Mouse (Mus musculus) liver, embryonic 14.5 days (tissue): Measurements from ENCODE around the gene Gm42957. TPM values are rescaled to one million over a fixed set of nuclear protein-coding genes. Genes with fewer than 3 reads are reported as not detected.

Source experiments
- ATAC-seq: fragments of 200-750 bp; cut with Nextera tagmentation; 2 replicates; pipeline ENCODE4 v1.8.0; 2017; ENCODE audit warnings: moderate number of reproducible peaks, mild to moderate bottlenecking, moderate library complexity; ENCODE audit not compliant: insufficient read depth
- DNase-seq, 3 experiments: peaks; one replicate each; pipeline ENCODE4 v3.0.0-alpha.2; 2012 to 2013; ENCODE audit warnings: low read depth in 3 of 3, low spot score in 3 of 3
- H3K27ac ChIP-seq: fragments of 300-500 bp; sonication (generic); 2 replicates; pipeline ENCODE4 v1.5.1; 2014; ENCODE audit warnings: moderate library complexity, mild to moderate bottlenecking, control low read depth, inconsistent platforms
- H3K27me3 ChIP-seq: fragments of 300-500 bp; sonication (generic); 2 replicates; pipeline ENCODE4 v1.6.1; 2014; ENCODE audit warnings: mild to moderate bottlenecking, low read length, moderate library complexity; ENCODE audit not compliant: control insufficient read depth, insufficient read depth
- H3K36me3 ChIP-seq: fragments of 300-500 bp; sonication (generic); replicated peaks from 2 replicates; pipeline ENCODE4 v1.6.1; 2014; ENCODE audit warnings: low read depth; ENCODE audit not compliant: control insufficient read depth, insufficient read depth
- H3K4me1 ChIP-seq, 2 experiments: fragments of 200-500 bp in 1 of 2; fragments of 300-500 bp in 1 of 2; sonication (generic) in 1 of 2; replicated peaks; 2 replicates each; pipeline ENCODE4 v1.6.1; 2012 to 2014; ENCODE audit warnings: antibody characterized with exemption in 1 of 2, inconsistent platforms in 1 of 2, low read length in 1 of 2; ENCODE audit not compliant: control insufficient read depth in 2 of 2, insufficient read depth in 2 of 2
- H3K4me2 ChIP-seq: fragments of 300-500 bp; sonication (generic); 2 replicates; pipeline ENCODE4 v1.6.1; 2014; ENCODE audit warnings: low read depth, mild to moderate bottlenecking, control low read depth, moderate library complexity
- H3K4me3 ChIP-seq, 2 experiments: fragments of 200-500 bp in 1 of 2; fragments of 300-500 bp in 1 of 2; sonication (generic) in 1 of 2; 2 replicates each; pipeline ENCODE4 v1.5.1; 2012 to 2014; ENCODE audit warnings: low read depth in 2 of 2, low read length in 2 of 2, mild to moderate bottlenecking in 2 of 2, control low read depth in 1 of 2, inconsistent platforms in 1 of 2, moderate library complexity in 1 of 2; ENCODE audit not compliant: insufficient read depth in 1 of 2
- H3K9ac ChIP-seq: fragments of 300-500 bp; sonication (generic); replicated peaks from 2 replicates; pipeline ENCODE4 v1.6.1; 2014; ENCODE audit warnings: mild to moderate bottlenecking, control low read depth, moderate library complexity
- H3K9me3 ChIP-seq: fragments of 300-500 bp; sonication (generic); 2 replicates; pipeline ENCODE4 v1.6.1; 2016; ENCODE audit warnings: low read length, mixed read lengths; ENCODE audit not compliant: control insufficient read depth
- CTCF ChIP-seq: IDR thresholded peaks from 2 replicates; pipeline ENCODE4 v1.5.1; 2016; ENCODE audit warnings: antibody characterized with exemption, low read depth, control low read depth
- EP300 ChIP-seq: IDR thresholded peaks from 2 replicates; pipeline ENCODE4 v1.6.1; 2016; ENCODE audit warnings: antibody characterized with exemption, low read depth
- WGBS: fragments of 180-500 bp; shearing (Covaris S2); extraction: QIAGEN DNeasy Blood & Tissue Kit; methylation state at CpG from one replicate; pipeline ENCODE4 v1.1.7; 2014; ENCODE audit not compliant: insufficient replicate concordance; 5-methylcytosine and 5-hydroxymethylcytosine counted together
- polyA plus RNA-seq, 2 experiments: library from polyadenylated mRNA; depleted of rRNA in 1 of 2; stranded (reverse) in 1 of 2; unstranded in 1 of 2; fragments of >200 nt; fragmentation: Nextera tagmentation in 1 of 2; extraction: Ambion mirVana in 1 of 2; gene quantifications; 2 replicates each; pipeline versions ENCODE4 v1.2.1 to v1.2.3; 2012 to 2014

The Gm42957 gene
- polyA plus RNA-seq, 2 experiments = 0.02 TPM; not detected in 1

DNA sequence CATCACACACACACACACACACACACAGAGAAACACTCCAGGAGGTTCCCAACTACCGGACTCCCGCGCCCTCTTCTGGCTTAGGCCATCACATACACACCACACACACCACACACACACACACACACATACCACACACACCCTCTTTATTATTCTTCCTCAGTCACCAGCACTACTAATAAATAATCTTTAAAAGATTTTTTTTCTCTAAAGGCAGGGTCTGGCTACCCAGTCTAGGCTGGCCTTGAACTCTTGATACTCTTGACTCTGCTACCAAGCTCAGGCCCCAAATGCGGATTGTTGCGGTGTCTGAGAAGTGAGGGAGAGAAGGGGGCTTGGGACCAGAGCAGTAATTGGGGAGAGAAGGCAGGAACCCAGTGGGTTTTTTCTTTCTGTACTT, 40.4 kb upstream of the Gm42957 start:
- 82% methylated on average over 5 of the region's 5 CpGs for WGBS
- Histone ChIP-seq H3K4me1 (peaks cover 0 to 10% of the 10 kb centered on the region in 2 experiments; a peak in 2 of 4 replicates), H3K4me3 (no peak overlapping the region), H3K9ac (no peak overlapping the region), H3K4me2 (no peak overlapping the region), H3K27ac (no peak overlapping the region), H3K9me3 (no peaks in the 10 kb centered on the region), H3K27me3 (peaks cover 52% of the 10 kb centered on the region), H3K36me3 (no peaks in the 10 kb centered on the region)
- no peak for TF ChIP-seq EP300
- 0 out of 2 replicates have a peak, but pooled peaks have one; percentile 14 for TF ChIP-seq CTCF
- ATAC-seq (no peak), DNase-seq (no peak)

DNA sequence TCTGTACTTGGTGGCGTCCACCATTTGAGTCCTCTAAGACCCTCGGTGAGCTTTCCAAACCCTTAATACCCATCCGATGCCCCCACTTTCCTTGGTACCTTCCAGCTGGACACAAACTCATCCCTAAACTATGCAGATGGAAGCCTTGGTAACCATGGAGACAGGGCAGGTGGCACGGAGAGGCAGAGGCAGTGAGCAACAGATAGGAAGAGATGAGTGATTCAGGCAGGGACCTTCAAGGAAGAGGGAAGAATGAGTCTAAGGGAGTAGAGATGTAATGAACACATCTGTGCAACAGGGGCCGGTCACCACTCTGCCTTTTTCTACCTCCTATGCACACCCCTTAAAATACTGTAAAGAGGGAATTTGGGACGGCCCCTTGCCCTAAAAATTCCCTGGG, 39.6 kb upstream of the Gm42957 start:
- H3K27me3 ChIP-seq = peaks cover 58% of the 10 kb centered on the region
- no peaks in the 10 kb centered on the region for H3K9me3 ChIP-seq
- H3K27ac ChIP-seq = no peak overlapping the region
- peaks cover 0 to 10% of the 10 kb centered on the region in 2 experiments; a peak in 2 of 4 replicates for H3K4me1 ChIP-seq
- no peaks in the 10 kb centered on the region for H3K36me3 ChIP-seq
- TF ChIP-seq EP300 (no peak), CTCF (no peak)
- ATAC-seq = no peak
- H3K4me3 ChIP-seq = no peak overlapping the region
- no peak for DNase-seq
- 23% methylated on average over 6 of the region's 6 CpGs for WGBS
- no peak overlapping the region for H3K4me2 ChIP-seq
- no peak overlapping the region for H3K9ac ChIP-seq

DNA sequence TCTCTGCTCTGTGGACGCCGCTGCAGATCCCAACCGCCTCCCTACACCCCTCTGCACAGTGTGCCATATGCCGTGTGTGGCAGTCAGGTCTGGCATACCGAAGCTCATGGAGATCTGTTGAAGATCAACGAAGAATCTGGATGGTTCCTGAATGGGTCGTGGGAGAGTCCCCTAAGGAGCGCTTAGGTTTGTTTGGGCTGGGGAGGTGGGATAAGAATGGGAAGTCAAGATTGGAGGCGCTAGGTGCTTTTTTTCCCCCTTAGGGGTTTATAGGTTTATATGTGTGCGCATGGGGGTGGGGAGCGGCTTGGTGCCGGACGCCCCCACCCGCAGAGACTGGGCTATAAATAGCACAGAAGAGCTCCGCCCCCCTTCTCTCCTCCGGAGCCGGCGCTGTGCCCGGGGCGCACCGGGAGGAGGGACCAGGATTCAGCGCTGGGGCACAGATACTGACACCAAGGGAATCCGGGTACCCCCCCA, 39.0 kb upstream of the Gm42957 start, which contains the start of gene Ankrd34a:
Gene Ankrd34a, plus strand, starts transcription at position 409 of the 480 bp plus-strand sequence.
- Histone ChIP-seq H3K27me3 (peaks cover 64% of the 10 kb centered on the region), H3K9me3 (no peaks in the 10 kb centered on the region), H3K4me1 (peaks cover 0 to 10% of the 10 kb centered on the region in 2 experiments; a peak in 2 of 4 replicates), H3K4me2 (peak within 1 kb of the TSS; percentile 57), H3K36me3 (no peaks in the 10 kb centered on the region), H3K4me3 (peak within 1 kb of the TSS; percentile 12 to 35; a peak in 3 of 4 replicates), H3K9ac (no peak within 1 kb of the TSS), H3K27ac (no peak within 1 kb of the TSS)
- 3% methylated on average over 21 of the region's 23 CpGs for WGBS
- TF ChIP-seq CTCF (no peak), EP300 (no peak)
- no peak for DNase-seq
- ATAC-seq = no peak

DNA sequence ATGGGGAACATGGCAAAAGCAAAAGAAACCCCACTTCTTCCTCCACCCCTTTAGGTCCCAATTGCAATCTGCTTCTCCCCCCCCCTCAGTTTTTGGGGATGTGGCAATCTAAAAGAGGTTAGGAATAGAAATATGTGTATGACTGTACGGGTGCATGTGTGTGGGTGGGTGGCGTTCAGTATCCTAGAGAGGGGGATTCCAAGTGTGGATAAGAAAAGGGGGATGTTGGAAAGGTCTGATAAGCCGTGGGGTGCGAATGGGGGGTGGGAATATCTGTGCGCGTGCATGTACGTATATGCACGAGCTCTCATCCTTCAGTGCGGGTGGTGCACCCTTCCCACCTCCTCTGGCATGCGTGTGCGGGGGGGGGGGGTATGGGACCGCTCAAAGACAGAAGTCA, 38.4 kb upstream of the Gm42957 start:
- H3K36me3 ChIP-seq = no peaks in the 10 kb centered on the region
- peak overlapping the region; percentile 57 for H3K4me2 ChIP-seq
- H3K27ac ChIP-seq = no peak overlapping the region
- peak overlapping the region in 1 of 2 experiments; percentile 35; a peak in 2 of 4 replicates for H3K4me3 ChIP-seq
- DNase-seq (no peak), ATAC-seq (no peak)
- H3K9me3 ChIP-seq = no peaks in the 10 kb centered on the region
- peaks cover 70% of the 10 kb centered on the region for H3K27me3 ChIP-seq
- no peak overlapping the region for H3K9ac ChIP-seq
- peaks cover 0 to 10% of the 10 kb centered on the region in 2 experiments; a peak in 2 of 4 replicates for H3K4me1 ChIP-seq
- TF ChIP-seq EP300 = no peak
- TF ChIP-seq CTCF = no peak
- 3% methylated on average over 11 of the region's 12 CpGs for WGBS

- TF ChIP-seq EP300 = no peak
- H3K27me3 ChIP-seq = peaks cover 76% of the 10 kb centered on the region
- peak overlapping the region; percentile 57 for H3K4me2 ChIP-seq
- no peak overlapping the region for H3K9ac ChIP-seq
- no peaks in the 10 kb centered on the region for H3K36me3 ChIP-seq
- DNase-seq (no peak), ATAC-seq (no peak)
- no peak overlapping the region for H3K27ac ChIP-seq
- H3K4me3 ChIP-seq = peak overlapping the region; percentile 12 to 35; a peak in 3 of 4 replicates
- no peaks in the 10 kb centered on the region for H3K9me3 ChIP-seq
- H3K4me1 ChIP-seq = peaks cover 0 to 5% of the 10 kb centered on the region in 2 experiments; a peak in 2 of 4 replicates
- 2% methylated on average over 40 of the region's 40 CpGs for WGBS
Observed at GRCm38 (mm10) chr3:96597435-96597891, 37.8 kb upstream of the Gm42957 start.
